Mouse (Mus musculus): ENCODE measurements around the gene Smg9.

The Smg9 gene

GRCm38 (mm10) chr7:24399256-24400081 is at the start of gene Smg9:
Smg9 (plus strand) TSS chr7:24399619.
- peak; percentile 79 for DNase-seq (ENCODE audit: low spot score)

- DNase-seq (ENCODE audit: low spot score), result no peak
Measured at GRCm38 (mm10) chr7:24355646-24356045, 43.8 kb upstream of the Smg9 start.

GRCm38 (mm10) chr7:24356081-24356480 is 43.3 kb upstream of the Smg9 start:
- DNase-seq (ENCODE audit: low spot score), result no peak

- no peak for DNase-seq (ENCODE audit: low spot score)
Measured at GRCm38 (mm10) chr7:24357899-24358298, 41.5 kb upstream of the Smg9 start.

- no peak for DNase-seq (ENCODE audit: low spot score)
Measured at GRCm38 (mm10) chr7:24359269-24359668, 40.1 kb upstream of the Smg9 start.

- no peak for DNase-seq (ENCODE audit: low spot score)
Measured at GRCm38 (mm10) chr7:24361001-24361400, 38.4 kb upstream of the Smg9 start.

GRCm38 (mm10) chr7:24363228-24363627 is 36.2 kb upstream of the Smg9 start:
- DNase-seq (ENCODE audit: low spot score), result no peak

- DNase-seq (ENCODE audit: low spot score), result peak; percentile 82
Measured at GRCm38 (mm10) chr7:24364827-24365226, 34.6 kb upstream of the Smg9 start.

- no peak for DNase-seq (ENCODE audit: low spot score)
Measured at GRCm38 (mm10) chr7:24365258-24366014, 34.0 kb upstream of the Smg9 start.

- DNase-seq (ENCODE audit: low spot score), result no peak
Measured at GRCm38 (mm10) chr7:24366716-24367632, 32.4 kb upstream of the Smg9 start.

GRCm38 (mm10) chr7:24368226-24368625 is 31.2 kb upstream of the Smg9 start:
- no peak for DNase-seq (ENCODE audit: low spot score)

- DNase-seq (ENCODE audit: low spot score), result no peak
Measured at GRCm38 (mm10) chr7:24368946-24369345, 30.5 kb upstream of the Smg9 start.

- DNase-seq (ENCODE audit: low spot score), result no peak
Measured at GRCm38 (mm10) chr7:24369731-24370541, 29.5 kb upstream of the Smg9 start, which contains the start of gene Kcnn4. Kcnn4 (plus strand) TSS chr7:24370263.

- DNase-seq (ENCODE audit: low spot score), result no peak
Measured at GRCm38 (mm10) chr7:24371012-24371808, 28.2 kb upstream of the Smg9 start.

GRCm38 (mm10) chr7:24371809-24372145 is 27.6 kb upstream of the Smg9 start:
- no peak for DNase-seq (ENCODE audit: low spot score)

- no peak for DNase-seq (ENCODE audit: low spot score)
Measured at GRCm38 (mm10) chr7:24372300-24372699, 27.1 kb upstream of the Smg9 start.

GRCm38 (mm10) chr7:24372786-24373185 is 26.6 kb upstream of the Smg9 start:
- DNase-seq (ENCODE audit: low spot score), result no peak

GRCm38 (mm10) chr7:24373538-24374379 is 25.7 kb upstream of the Smg9 start:
- DNase-seq (ENCODE audit: low spot score), result no peak

- DNase-seq (ENCODE audit: low spot score), result no peak
Measured at GRCm38 (mm10) chr7:24376456-24376855, 23.0 kb upstream of the Smg9 start.
